Mouse (Mus musculus) spleen, adult 18-20 months (tissue): ENCODE measurements around the gene Lyzl6.

Experiments used
- DNase-seq, 2 experiments: peaks; one replicate each; pipeline ENCODE4 v3.0.0; 2022; ENCODE audit warnings: mixed read lengths in 2 of 2

Gene Lyzl6

DNA sequence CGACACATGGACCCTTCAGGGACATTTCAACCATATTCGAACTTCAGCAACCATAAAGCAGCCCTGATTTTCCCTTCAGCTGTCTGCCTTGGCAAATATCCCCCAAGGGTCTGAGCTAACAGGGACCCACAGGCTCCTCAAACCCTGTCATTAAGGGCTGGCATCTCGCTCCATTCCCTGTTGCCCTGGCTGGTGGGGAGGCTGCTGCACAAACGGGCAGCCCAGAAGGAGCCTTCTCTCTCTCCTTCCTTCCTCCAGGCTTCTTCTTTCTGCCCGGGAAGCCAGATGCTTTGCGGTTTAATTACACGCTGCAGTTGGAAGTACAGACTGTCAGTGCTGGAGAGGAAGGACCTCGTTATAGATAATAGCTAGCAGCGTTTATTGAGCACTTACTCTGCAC, 4.5 kb upstream of the Lyzl6 start:
- no peak for DNase-seq

- peak in 1 of 2 experiments; percentile 35 for DNase-seq
Measured at GRCm38 (mm10) chr11:103639407-103639946, 787 bp upstream of the Lyzl6 start.

- no peak for DNase-seq
Measured at GRCm38 (mm10) chr11:103636261-103636660, 2.4 kb downstream of the Lyzl6 start.

DNA sequence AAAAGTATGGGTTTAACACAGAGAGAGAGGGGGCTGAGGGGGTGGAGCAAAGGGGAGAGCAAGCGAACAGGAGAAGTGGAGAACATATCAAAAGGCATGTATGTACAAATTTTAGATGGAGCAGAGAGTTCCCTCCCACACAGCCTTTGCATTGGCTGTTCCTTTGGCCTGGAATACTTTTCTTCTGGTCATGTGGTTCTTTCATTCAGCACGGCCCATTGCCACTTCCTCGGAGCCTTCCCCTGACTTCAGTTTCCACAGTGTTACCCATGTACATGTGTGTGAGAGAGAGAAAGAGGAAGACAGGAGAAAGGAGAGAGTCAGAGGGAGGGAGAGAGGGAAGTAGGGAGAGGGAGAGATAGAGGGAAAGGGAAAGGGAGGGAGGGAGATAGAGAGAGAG, 3.2 kb downstream of the Lyzl6 start:
- no peak for DNase-seq

DNA sequence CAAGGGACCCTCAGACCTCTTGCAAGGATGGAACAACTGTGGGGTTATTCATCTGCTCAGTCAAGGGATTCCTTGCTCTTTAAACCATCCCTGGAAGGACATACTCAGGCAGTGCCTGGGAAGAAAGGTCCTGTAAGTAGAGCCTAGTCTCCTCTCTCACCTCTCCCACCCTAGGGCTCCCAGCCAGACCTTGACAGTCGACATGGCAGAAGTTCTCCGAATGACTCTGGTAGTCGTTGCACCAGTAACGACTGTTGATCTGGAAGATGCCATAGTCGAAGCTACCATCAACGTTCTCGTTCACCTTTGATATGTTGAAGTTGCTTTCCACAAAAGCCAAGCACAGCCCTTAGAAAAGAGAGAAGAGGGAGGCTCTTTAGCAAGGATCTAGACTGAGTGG, 3.9 kb downstream of the Lyzl6 start:
- DNase-seq: no peak

DNA sequence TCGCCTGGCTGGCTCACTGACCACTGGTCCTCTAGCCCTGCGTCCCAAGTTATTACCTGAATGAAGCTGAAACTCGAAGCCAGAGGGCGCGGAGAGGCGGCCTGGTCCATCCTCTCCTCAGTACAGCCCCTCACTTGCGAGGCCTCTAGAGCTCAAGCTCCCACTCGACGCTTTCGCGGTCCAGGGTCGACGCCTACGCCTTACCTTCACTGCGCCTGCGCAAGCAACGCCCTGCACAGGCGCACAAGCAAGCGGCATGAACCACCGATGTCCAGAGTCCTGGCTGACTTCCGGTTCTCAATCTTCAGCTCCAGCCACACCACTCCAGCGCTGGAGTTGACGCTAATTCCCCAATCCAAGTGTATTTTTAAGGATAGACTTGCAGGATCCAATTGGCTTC, 11.2 kb downstream of the Lyzl6 start:
- DNase-seq: no peak

DNA sequence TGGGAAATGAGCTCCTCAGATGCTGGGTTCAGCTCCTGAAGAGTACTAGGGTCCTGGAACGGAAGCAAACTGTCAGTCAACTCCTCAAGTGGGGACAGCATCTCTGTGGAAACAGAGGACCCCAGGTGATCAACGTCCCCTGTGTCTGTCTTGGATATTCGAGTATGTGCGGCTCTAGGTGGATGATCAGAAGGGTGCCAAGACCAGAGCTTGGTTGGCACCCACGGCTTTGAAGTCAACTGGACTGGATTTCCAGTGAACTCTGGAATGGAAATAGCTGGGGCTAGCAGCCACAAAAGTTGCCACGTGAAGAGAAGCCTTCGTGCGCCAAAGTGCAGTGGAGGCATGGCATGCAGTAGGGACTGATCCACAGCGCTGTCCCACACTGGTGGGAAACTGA, 17.6 kb downstream of the Lyzl6 start, which contains the start of gene Gm884:
Gm884 (minus strand) TSS at position 101 of the 400 bp plus-strand sequence.
- DNase-seq: no peak

DNA sequence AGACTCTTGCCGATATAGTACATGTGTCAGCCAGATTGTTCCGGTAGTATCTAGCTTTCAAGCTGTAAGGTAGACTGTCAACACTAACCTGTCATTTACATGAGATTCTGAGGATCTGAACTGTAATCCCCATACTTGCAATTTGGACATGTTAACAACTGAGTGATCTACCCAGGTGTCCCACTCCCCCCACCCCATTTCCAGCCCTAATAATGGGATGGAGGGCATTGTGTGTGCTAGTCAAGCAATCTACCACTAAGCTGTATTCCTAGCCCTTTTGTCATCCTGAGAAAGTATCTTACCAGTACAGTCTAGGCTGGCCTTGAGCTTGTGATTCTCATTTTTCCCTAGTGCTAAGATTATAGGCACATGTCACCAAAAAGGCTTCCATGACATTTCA, 27.9 kb downstream of the Lyzl6 start:
- DNase-seq: no peak

DNA sequence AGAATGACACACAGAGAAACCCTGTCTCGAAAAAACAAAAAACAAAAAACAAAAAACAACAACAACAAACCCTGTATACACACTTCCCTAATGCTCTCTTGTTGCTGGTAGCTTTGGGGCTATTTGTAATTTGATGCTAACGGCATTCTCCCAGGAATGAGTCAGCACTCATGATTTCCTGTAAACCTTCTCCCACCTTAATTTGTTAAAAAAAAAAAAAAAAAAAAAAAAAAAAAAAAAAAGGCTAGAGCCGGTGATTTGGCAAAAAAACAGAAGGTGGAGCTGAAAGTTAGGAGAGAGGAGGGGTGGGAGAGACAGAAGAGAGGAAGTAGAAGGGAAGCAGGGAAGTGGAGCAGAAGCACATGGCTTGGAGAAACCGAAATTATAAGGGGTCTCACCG, 32.1 kb downstream of the Lyzl6 start:
- DNase-seq: no peak
